Mouse (Mus musculus): ENCODE measurements around the gene Fut8.
"Not testable (repeated sequence)": the region's sequence is repeated elsewhere in the genome, so short reads cannot be mapped to it uniquely, and the experiment has no call there.

The Fut8 gene

GRCm38 (mm10) chr12:77500439-77501055, 262.6 kb downstream of the Fut8 start:
- no peak for DNase-seq (ENCODE audit: low spot score)

GRCm38 (mm10) chr12:77501466-77502240, 263.7 kb downstream of the Fut8 start:
- peak; percentile 6 for DNase-seq (ENCODE audit: low spot score)

GRCm38 (mm10) chr12:77502243-77502642, 264.3 kb downstream of the Fut8 start:
- DNase-seq (ENCODE audit: low spot score), result no peak

- DNase-seq (ENCODE audit: low spot score), result no peak
Measured at GRCm38 (mm10) chr12:77505431-77505830, 267.5 kb downstream of the Fut8 start.

- DNase-seq (ENCODE audit: low spot score), result no peak
Measured at GRCm38 (mm10) chr12:77507770-77508169, 269.8 kb downstream of the Fut8 start.

- DNase-seq (ENCODE audit: low spot score), result no peak
Measured at GRCm38 (mm10) chr12:77510758-77511157, 272.8 kb downstream of the Fut8 start.

- DNase-seq (ENCODE audit: low spot score), result no peak
Measured at GRCm38 (mm10) chr12:77511206-77511605, 273.3 kb downstream of the Fut8 start.

GRCm38 (mm10) chr12:77511631-77512030, 273.7 kb downstream of the Fut8 start:
- no peak for DNase-seq (ENCODE audit: low spot score)

GRCm38 (mm10) chr12:77516805-77517204, 278.9 kb downstream of the Fut8 start:
- no peak for DNase-seq (ENCODE audit: low spot score)

GRCm38 (mm10) chr12:77517691-77518090, 279.8 kb downstream of the Fut8 start:
- DNase-seq (ENCODE audit: low spot score), result no peak

GRCm38 (mm10) chr12:77519534-77520102, 281.7 kb downstream of the Fut8 start:
- DNase-seq (ENCODE audit: low spot score), result no peak

- DNase-seq (ENCODE audit: low spot score), result not testable (repeated sequence)
Measured at GRCm38 (mm10) chr12:77524014-77524413, 286.1 kb downstream of the Fut8 start.

All from ovary, postnatal 14 days (tissue).